Mouse (Mus musculus) heart, embryonic 12.5 days (tissue): ENCODE data around the gene Cd274. TPM values are rescaled to one million over a fixed set of nuclear protein-coding genes. Genes with fewer than 3 reads are reported as not detected.
A peak's percentile ranks its signal among the peaks of the same experiment; 100 is the strongest.

Experiments
- ATAC-seq: fragments of 200-750 bp; cut with Nextera tagmentation; 2 replicates; pipeline ENCODE4 v1.8.0; 2017; ENCODE audit warnings: moderate TSS enrichment, moderate library complexity; ENCODE audit not compliant: insufficient number of reproducible peaks, low FRiP score
- H3K27ac ChIP-seq: fragments of 300-500 bp; sonication (generic); 2 replicates; pipeline ENCODE4 v1.5.1; 2016; ENCODE audit warnings: mild to moderate bottlenecking, moderate library complexity; ENCODE audit not compliant: poor library complexity, severe bottlenecking
- H3K27me3 ChIP-seq: fragments of 300-500 bp; sonication (generic); replicated peaks from 2 replicates; pipeline ENCODE4 v1.6.1; 2016; ENCODE audit warnings: mild to moderate bottlenecking, moderate library complexity
- H3K36me3 ChIP-seq: fragments of 300-500 bp; sonication (generic); 2 replicates; pipeline ENCODE4 v1.6.1; 2016; ENCODE audit warnings: mild to moderate bottlenecking, moderate library complexity
- H3K4me1 ChIP-seq: fragments of 300-500 bp; sonication (generic); replicated peaks from 2 replicates; pipeline ENCODE4 v1.6.1; 2016; ENCODE audit warnings: mild to moderate bottlenecking
- H3K4me2 ChIP-seq: fragments of 300-500 bp; sonication (generic); 2 replicates; pipeline ENCODE4 v1.6.1; 2016; ENCODE audit warnings: mild to moderate bottlenecking, moderate library complexity
- H3K4me3 ChIP-seq: fragments of 300-500 bp; sonication (generic); 2 replicates; pipeline ENCODE4 v1.5.1; 2016; ENCODE audit warnings: mild to moderate bottlenecking
- H3K9ac ChIP-seq: fragments of 300-500 bp; sonication (generic); 2 replicates; pipeline ENCODE4 v1.6.1; 2016; ENCODE audit warnings: mild to moderate bottlenecking, moderate library complexity
- H3K9me3 ChIP-seq: fragments of 300-500 bp; sonication (generic); replicated peaks from 2 replicates; pipeline ENCODE4 v1.6.1; 2016; ENCODE audit warnings: mild to moderate bottlenecking, moderate library complexity
- WGBS: fragments of 180-500 bp; shearing (Covaris S2); methylation state at CpG from one replicate; pipeline ENCODE4 v1.1.7; 2016; 5-methylcytosine and 5-hydroxymethylcytosine counted together
- polyA plus RNA-seq: library from polyadenylated mRNA; unstranded; fragments of >200 nt; fragmentation: Nextera tagmentation; extraction: Ambion mirVana; gene quantifications from 2 replicates; pipeline ENCODE4 v1.2.1, GENCODE M21; 2016

Cd274 gene
- 0.32 and 0.71 TPM in 2 replicates for polyA plus RNA-seq

- 0 out of 2 replicates have a peak within 1 kb of the TSS, but pooled peaks have one; percentile 21 for H3K27ac ChIP-seq
- peaks cover 6% of the 10 kb centered on the region; the same call in 1 of the 2 replicates for H3K4me1 ChIP-seq
- no peaks in the 10 kb centered on the region for H3K9me3 ChIP-seq
- 0 out of 2 replicates have a peak, but pooled peaks cover 4% of the 10 kb centered on the region for H3K27me3 ChIP-seq
- peak; percentile 89 for ATAC-seq
- H3K4me3 ChIP-seq, result peak within 1 kb of the TSS; percentile 60
- peak within 1 kb of the TSS; percentile 71 for H3K9ac ChIP-seq
- peak within 1 kb of the TSS; percentile 93 for H3K4me2 ChIP-seq
- no peaks in the 10 kb centered on the region for H3K36me3 ChIP-seq
- 2% methylated on average over 26 of the region's 26 CpGs for whole genome bisulfite sequencing
Measured at GRCm38 (mm10) chr19:29366969-29367622, at the start of gene Cd274, which contains the start of gene Plgrkt. Cd274 (plus strand) TSS chr19:29367455. Plgrkt (minus strand) TSS chr19:29367390.

GRCm38 (mm10) chr19:29323416-29324049 is 43.7 kb upstream of the Cd274 start:
- no peak for ATAC-seq
- Histone ChIP-seq H3K4me2 (no peak overlapping the region), H3K4me1 (0 out of 2 replicates have a peak, but pooled peaks cover 3% of the 10 kb centered on the region), H3K36me3 (no peaks in the 10 kb centered on the region), H3K4me3 (no peak overlapping the region), H3K9me3 (no peaks in the 10 kb centered on the region), H3K27ac (no peak overlapping the region), H3K27me3 (0 out of 2 replicates have a peak, but pooled peaks cover 5% of the 10 kb centered on the region), H3K9ac (no peak overlapping the region)
- 65% methylated on average over 8 of the region's 8 CpGs for WGBS

- 4% methylated on average over 31 of the region's 31 CpGs for WGBS
- Histone ChIP-seq H3K4me1 (0 out of 2 replicates have a peak, but pooled peaks cover 3% of the 10 kb centered on the region), H3K4me3 (peak within 1 kb of the TSS; percentile 55), H3K36me3 (no peaks in the 10 kb centered on the region), H3K27me3 (0 out of 2 replicates have a peak, but pooled peaks cover 5% of the 10 kb centered on the region), H3K4me2 (peak within 1 kb of the TSS; percentile 91), H3K9ac (peak within 1 kb of the TSS; percentile 71), H3K27ac (no peak within 1 kb of the TSS), H3K9me3 (no peaks in the 10 kb centered on the region)
- peak; percentile 91 for ATAC-seq
Measured at GRCm38 (mm10) chr19:29325053-29325851, 42.0 kb upstream of the Cd274 start, which contains the start of gene Insl6. Insl6 (minus strand) TSS chr19:29325356.

- 58% methylated on average over 9 of the region's 9 CpGs for WGBS
- H3K4me2 ChIP-seq, result peak overlapping the region; percentile 91
- 0 out of 2 replicates have a peak, but pooled peaks cover 3% of the 10 kb centered on the region for H3K4me1 ChIP-seq
- peak overlapping the region; percentile 55; the same call in 1 of the 2 replicates for H3K4me3 ChIP-seq
- no peaks in the 10 kb centered on the region for H3K36me3 ChIP-seq
- H3K9me3 ChIP-seq, result no peaks in the 10 kb centered on the region
- ATAC-seq, result no peak
- H3K9ac ChIP-seq, result no peak overlapping the region
- 0 out of 2 replicates have a peak, but pooled peaks cover 5% of the 10 kb centered on the region for H3K27me3 ChIP-seq
- H3K27ac ChIP-seq, result no peak overlapping the region
Measured at GRCm38 (mm10) chr19:29325852-29326180, 41.4 kb upstream of the Cd274 start.

GRCm38 (mm10) chr19:29326396-29326795 is 40.9 kb upstream of the Cd274 start:
- no peak overlapping the region for H3K27ac ChIP-seq
- H3K4me1 ChIP-seq, result 0 out of 2 replicates have a peak, but pooled peaks cover 3% of the 10 kb centered on the region
- H3K9ac ChIP-seq, result no peak overlapping the region
- H3K9me3 ChIP-seq, result no peaks in the 10 kb centered on the region
- no peaks in the 10 kb centered on the region for H3K36me3 ChIP-seq
- no peak overlapping the region for H3K4me2 ChIP-seq
- H3K27me3 ChIP-seq, result 0 out of 2 replicates have a peak, but pooled peaks cover 5% of the 10 kb centered on the region
- H3K4me3 ChIP-seq, result no peak overlapping the region
- no peak for ATAC-seq
- WGBS, result 86% methylated on average over 4 of the region's 4 CpGs

GRCm38 (mm10) chr19:29326822-29327552 is 40.3 kb upstream of the Cd274 start:
- H3K9me3 ChIP-seq, result no peaks in the 10 kb centered on the region
- H3K27me3 ChIP-seq, result 0 out of 2 replicates have a peak, but pooled peaks cover 5% of the 10 kb centered on the region
- WGBS, result 76% methylated on average over 13 of the region's 13 CpGs
- H3K4me3 ChIP-seq, result no peak overlapping the region
- H3K27ac ChIP-seq, result no peak overlapping the region
- no peak for ATAC-seq
- H3K4me2 ChIP-seq, result no peak overlapping the region
- H3K4me1 ChIP-seq, result 0 out of 2 replicates have a peak, but pooled peaks cover 3% of the 10 kb centered on the region
- H3K9ac ChIP-seq, result no peak overlapping the region
- H3K36me3 ChIP-seq, result no peaks in the 10 kb centered on the region

GRCm38 (mm10) chr19:29334068-29334745 is 33.0 kb upstream of the Cd274 start, which contains the start of gene Rln1:
Rln1 (minus strand) TSS chr19:29334670.
- Histone ChIP-seq H3K27me3 (no peaks in the 10 kb centered on the region), H3K9me3 (no peaks in the 10 kb centered on the region), H3K27ac (no peak within 1 kb of the TSS), H3K4me1 (peaks cover 7% of the 10 kb centered on the region; the same call in 1 of the 2 replicates), H3K4me2 (peak within 1 kb of the TSS; percentile 90), H3K36me3 (no peaks in the 10 kb centered on the region), H3K9ac (peak within 1 kb of the TSS; percentile 75), H3K4me3 (peak within 1 kb of the TSS; percentile 50)
- ATAC-seq, result peak; percentile 25; the same call in 1 of the 2 replicates
- WGBS, result 2% methylated on average over 23 of the region's 23 CpGs

GRCm38 (mm10) chr19:29336624-29337023 is 30.6 kb upstream of the Cd274 start:
- Histone ChIP-seq H3K4me1 (peaks cover 7% of the 10 kb centered on the region; the same call in 1 of the 2 replicates), H3K9me3 (no peaks in the 10 kb centered on the region), H3K4me2 (no peak overlapping the region), H3K4me3 (no peak overlapping the region), H3K27ac (no peak overlapping the region), H3K36me3 (no peaks in the 10 kb centered on the region), H3K27me3 (no peaks in the 10 kb centered on the region), H3K9ac (no peak overlapping the region)
- WGBS, result 84% methylated on average over 2 of the region's 2 CpGs
- ATAC-seq, result no peak

GRCm38 (mm10) chr19:29341029-29341428 is 26.2 kb upstream of the Cd274 start:
- Histone ChIP-seq H3K4me2 (no peak overlapping the region), H3K27ac (no peak overlapping the region), H3K36me3 (no peaks in the 10 kb centered on the region), H3K4me1 (no peaks in the 10 kb centered on the region), H3K27me3 (no peaks in the 10 kb centered on the region), H3K4me3 (no peak overlapping the region), H3K9ac (no peak overlapping the region), H3K9me3 (no peaks in the 10 kb centered on the region)
- no peak for ATAC-seq
- WGBS, result 75% methylated on average over 4 of the region's 4 CpGs

- no peaks in the 10 kb centered on the region for H3K9me3 ChIP-seq
- no peak for ATAC-seq
- no peaks in the 10 kb centered on the region for H3K27me3 ChIP-seq
- H3K4me3 ChIP-seq, result no peak overlapping the region
- H3K36me3 ChIP-seq, result no peaks in the 10 kb centered on the region
- H3K4me2 ChIP-seq, result no peak overlapping the region
- no peak overlapping the region for H3K27ac ChIP-seq
- H3K4me1 ChIP-seq, result no peaks in the 10 kb centered on the region
- no peak overlapping the region for H3K9ac ChIP-seq
- 69% methylated on average over 6 of the region's 6 CpGs for WGBS
Measured at GRCm38 (mm10) chr19:29342281-29342680, 25.0 kb upstream of the Cd274 start.
